Mouse (Mus musculus) spleen, postnatal 10 days (tissue): ENCODE results near the gene Gm21789.
"Not testable (repeated sequence)": the region's sequence is repeated elsewhere in the genome, so short reads cannot be mapped to it uniquely, and the experiment has no call there.

Experiments used
- DNase-seq, 2 experiments: peaks; one replicate each; pipeline ENCODE4 v3.0.0; 2021 to 2022; ENCODE audit warnings: low spot score in 2 of 2

The Gm21789 gene

DNA sequence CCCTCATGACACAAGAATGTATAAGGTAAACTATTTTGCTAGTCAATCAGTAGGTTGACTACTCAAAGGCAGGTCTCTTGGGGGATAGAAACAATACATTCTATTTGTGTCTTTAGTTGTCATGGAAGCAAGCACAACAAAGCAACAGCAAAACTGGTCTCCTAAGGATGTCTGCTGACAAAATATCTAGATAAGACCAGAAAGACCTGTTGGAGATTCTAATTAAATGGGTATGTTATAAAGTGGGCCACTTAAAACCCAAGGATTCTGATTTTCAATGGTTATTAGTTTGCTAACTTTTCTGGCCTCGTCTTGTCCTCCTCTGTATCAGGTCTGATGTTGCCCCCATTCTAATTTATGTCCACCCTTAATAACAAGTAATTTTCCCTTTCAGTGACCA lies at the start of gene Gm21789:
Gene Gm21789, plus strand, starts transcription at position 301 of the 400 bp plus-strand sequence.
- DNase-seq = not testable (repeated sequence)

DNA sequence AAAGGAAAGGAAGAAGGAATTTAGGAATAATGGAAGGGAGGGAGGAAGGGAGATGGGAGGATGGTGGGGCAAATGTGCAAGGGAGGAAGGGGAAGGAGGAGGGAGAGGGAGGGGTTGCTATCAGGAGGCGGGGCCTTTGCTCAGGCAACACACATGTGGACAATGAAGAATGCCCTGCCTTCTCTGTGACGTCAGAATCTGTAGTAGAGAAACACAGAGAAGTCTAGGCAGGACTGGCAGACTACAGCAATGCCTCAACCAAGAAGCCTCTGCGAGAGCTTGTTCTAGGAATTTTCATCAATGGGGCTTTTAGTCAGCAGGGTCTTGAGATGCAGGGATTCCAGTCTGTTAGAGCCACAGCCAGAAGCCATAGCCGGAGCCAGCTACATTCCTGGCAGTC lies 47.2 kb upstream of the Gm21789 start, which contains the start of gene Btbd35f30:
Gene Btbd35f30, plus strand, starts transcription at position 301 of the 400 bp plus-strand sequence.
- not testable (repeated sequence) for DNase-seq

GRCm38 (mm10) chrX:32973597-32973996 lies 32.0 kb downstream of the Gm21789 start, which contains the start of gene Btbd35f5:
TSS of gene Btbd35f5 (plus strand) at chrX:32973897.
- not testable (repeated sequence) for DNase-seq
